Mouse (Mus musculus) cerebellum, adult 2 months (tissue): ENCODE results near the gene Mcm2. TPM values are rescaled to one million over a fixed set of nuclear protein-coding genes. Genes with fewer than 3 reads are reported as not detected.

Source experiments
- DNase-seq, 2 experiments: peaks; one replicate each; pipeline ENCODE4 v3.0.0; 2021
- H3K27ac ChIP-seq: fragments of 200-500 bp; 2 replicates; pipeline ENCODE4 v1.5.1; 2012; ENCODE audit warnings: low read length, control low read depth, inconsistent platforms; ENCODE audit not compliant: insufficient read depth
- H3K27me3 ChIP-seq: fragments of 200-500 bp; 2 replicates; pipeline ENCODE4 v1.6.1; 2012; ENCODE audit warnings: inconsistent platforms, mild to moderate bottlenecking, low read length, moderate library complexity; ENCODE audit not compliant: control insufficient read depth, insufficient read depth
- H3K4me1 ChIP-seq: fragments of 200-500 bp; 2 replicates; pipeline ENCODE4 v1.6.1; 2011; ENCODE audit warnings: low read length; ENCODE audit not compliant: control insufficient read depth, insufficient read depth
- H3K4me3 ChIP-seq: fragments of 200-500 bp; replicated peaks from 2 replicates; pipeline ENCODE3; 2011; ENCODE audit warnings: mild to moderate bottlenecking, low read depth, low read length, control low read depth; ENCODE audit not compliant: insufficient read depth
- CTCF ChIP-seq: fragments of 200-500 bp; IDR thresholded peaks from 2 replicates; pipeline ENCODE4 v1.5.1; 2011; ENCODE audit warnings: low read depth, mild to moderate bottlenecking, control low read depth, low read length, moderate library complexity, borderline replicate concordance; ENCODE audit not compliant: insufficient read depth
- POLR2A ChIP-seq: fragments of 200-500 bp; IDR thresholded peaks from 2 replicates; pipeline ENCODE4 v1.6.1; 2011; ENCODE audit warnings: low read length, control low read depth, borderline replicate concordance; ENCODE audit not compliant: insufficient read depth
- WGBS: fragments of 180-500 bp; shearing (Covaris S2); methylation state at CpG from one replicate; pipeline ENCODE4 v1.1.7; 2018; 5-methylcytosine and 5-hydroxymethylcytosine counted together
- polyA plus RNA-seq: library from polyadenylated mRNA; depleted of rRNA; stranded (reverse); fragments of >200 nt; gene quantifications from 2 replicates; pipeline ENCODE4 v1.2.3, GENCODE M21; 2012

Gene Mcm2
- polyA plus RNA-seq, 1 experiment = 7.5 TPM

GRCm38 (mm10) chr6:88841781-88842689, 56.5 kb downstream of the Mcm2 start, which contains the start of gene Abtb1:
Gene Abtb1, minus strand, starts transcription at chr6:88841984.
- peak; percentile 99 for DNase-seq
- H3K27me3 ChIP-seq = no peaks in the 10 kb centered on the region
- H3K27ac ChIP-seq = peak within 1 kb of the TSS; percentile 55
- under 1% methylated on average over 72 of the region's 72 CpGs for WGBS
- TF ChIP-seq POLR2A (peak; percentile 38; the same call in 1 of the 2 replicates), CTCF (peak; percentile 67)
- peak within 1 kb of the TSS; percentile 96 for H3K4me3 ChIP-seq
- H3K4me1 ChIP-seq = peaks cover 29% of the 10 kb centered on the region

GRCm38 (mm10) chr6:88841514-88841780, 57.1 kb downstream of the Mcm2 start:
- Histone ChIP-seq H3K4me1 (peaks cover 32% of the 10 kb centered on the region), H3K27me3 (no peaks in the 10 kb centered on the region), H3K4me3 (peak overlapping the region; percentile 96), H3K27ac (peak overlapping the region; percentile 55)
- WGBS = 1% methylated on average over 22 of the region's 22 CpGs
- no peak for TF ChIP-seq POLR2A
- no peak for TF ChIP-seq CTCF
- DNase-seq = no peak

GRCm38 (mm10) chr6:88840791-88841513, 57.6 kb downstream of the Mcm2 start:
- Histone ChIP-seq H3K4me3 (peak overlapping the region; percentile 96), H3K4me1 (peaks cover 37% of the 10 kb centered on the region), H3K27ac (peak overlapping the region; percentile 55), H3K27me3 (no peaks in the 10 kb centered on the region)
- TF ChIP-seq POLR2A (no peak), CTCF (no peak)
- DNase-seq = peak in 1 of 2 experiments; percentile 37
- WGBS = 52% methylated on average over 9 of the region's 9 CpGs

- WGBS = 67% methylated on average over 3 of the region's 3 CpGs
- Histone ChIP-seq H3K4me1 (peaks cover 44% of the 10 kb centered on the region), H3K27me3 (no peaks in the 10 kb centered on the region), H3K27ac (0 out of 2 replicates have a peak overlapping the region, but pooled peaks have one; percentile 20), H3K4me3 (peak overlapping the region; percentile 11)
- peak in 1 of 2 experiments; percentile 15 for DNase-seq
- TF ChIP-seq CTCF (no peak), POLR2A (no peak)
Measured at GRCm38 (mm10) chr6:88840211-88840610, 58.4 kb downstream of the Mcm2 start.

- 34% methylated on average over 26 of the region's 26 CpGs for WGBS
- Histone ChIP-seq H3K27ac (peak overlapping the region; percentile 20; the same call in 1 of the 2 replicates), H3K4me3 (peak overlapping the region; percentile 4), H3K4me1 (peaks cover 53% of the 10 kb centered on the region), H3K27me3 (no peaks in the 10 kb centered on the region)
- TF ChIP-seq POLR2A = no peak
- TF ChIP-seq CTCF = no peak
- DNase-seq = peak; percentile 75 to 76
Measured at GRCm38 (mm10) chr6:88839135-88839970, 59.2 kb downstream of the Mcm2 start.

GRCm38 (mm10) chr6:88838613-88839012, 60.0 kb downstream of the Mcm2 start:
- Histone ChIP-seq H3K4me3 (no peak overlapping the region), H3K27me3 (no peaks in the 10 kb centered on the region), H3K4me1 (peaks cover 60% of the 10 kb centered on the region), H3K27ac (0 out of 2 replicates have a peak overlapping the region, but pooled peaks have one; percentile 6)
- TF ChIP-seq POLR2A = no peak
- no peak for TF ChIP-seq CTCF
- WGBS = 66% methylated on average over 10 of the region's 10 CpGs
- DNase-seq = no peak

GRCm38 (mm10) chr6:88837999-88838398, 60.6 kb downstream of the Mcm2 start:
- H3K27me3 ChIP-seq = no peaks in the 10 kb centered on the region
- no peak overlapping the region for H3K27ac ChIP-seq
- 77% methylated on average over 12 of the region's 12 CpGs for WGBS
- no peak overlapping the region for H3K4me3 ChIP-seq
- peaks cover 63% of the 10 kb centered on the region for H3K4me1 ChIP-seq
- TF ChIP-seq CTCF = no peak
- no peak for TF ChIP-seq POLR2A
- DNase-seq = no peak
